ENCODE assay signal across 23 mouse cellular contexts in the genomic region with DNA sequence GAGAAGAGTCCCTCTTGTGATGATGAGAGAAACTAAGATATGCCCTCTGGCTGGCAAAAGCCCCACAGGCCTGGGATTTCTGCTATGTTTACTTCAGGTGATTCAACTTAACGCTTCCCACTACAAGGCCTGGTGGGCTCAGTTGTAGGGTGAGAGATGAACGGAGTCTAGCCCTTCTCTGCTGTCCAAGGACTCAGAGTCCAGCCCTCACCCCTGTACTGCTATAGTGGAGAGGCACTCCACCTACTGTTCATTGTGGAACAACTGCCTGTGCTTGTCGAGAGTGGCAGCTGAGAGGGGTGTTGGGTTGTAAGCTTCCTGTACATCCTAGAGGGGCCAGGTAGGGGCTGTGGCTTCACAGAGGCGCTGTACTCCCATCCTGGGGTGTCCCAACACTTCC. TPM values are rescaled to one million over a fixed set of nuclear protein-coding genes. Genes with fewer than 3 reads are reported as not detected.
DNase-seq lines count a peak whose midpoint lies in the region; ATAC-seq and TF ChIP-seq lines count a peak whose summit lies in the region.
"Had no signal": no experiment of that assay in that cellular context is flagged by ENCODE, and none has a peak within 500 bp of the region (broad histone marks: within the 10 kb centered on the region; RNA-seq: fewer than 3 reads in every experiment).

No protein-coding gene starts in this region.

- TF ChIP-seq POLR2A in kidney, adult 2 months (IDR thresholded peaks at IDR 0.05; ENCODE audit: low read depth, low read length) = no peak
- no peak for TF ChIP-seq POLR2A in bone marrow macrophage, adult 2 months (IDR thresholded peaks at IDR 0.05; ENCODE audit: borderline replicate concordance, low read depth, low read length)
- TF ChIP-seq POLR2A in small intestine, adult 2 months (IDR thresholded peaks at IDR 0.05; ENCODE audit: low read depth, low read length) = no peak

- 47% methylated on average over 4 of the region's 4 CpGs for WGBS in kidney, adult 2 months
- 54% methylated on average over 4 of the region's 4 CpGs for whole genome bisulfite sequencing in kidney, embryonic 14.5 days
- 56% methylated on average over 4 of the region's 4 CpGs for WGBS in small intestine, adult 2 months

- H3K27ac ChIP-seq in kidney, adult 2 months (ENCODE audit: insufficient read depth, low read depth, low read length) = no peak overlapping the region
- H3K27ac ChIP-seq in kidney, embryonic 14.5 days (ENCODE audit: low read depth, low read length) = no peak overlapping the region
- H3K27ac ChIP-seq in bone marrow macrophage, adult 2 months (ENCODE audit: insufficient read depth, low read depth, low read length) = peak overlapping the region; percentile 70
- H3K27ac ChIP-seq in small intestine, adult 2 months (ENCODE audit: insufficient read depth, low read depth, low read length) = no peak overlapping the region
- H3K27ac ChIP-seq: embryonic facial prominence, embryonic 12.5 days; hindbrain, embryonic 15.5 days; limb, embryonic 12.5 days; liver, embryonic 15.5 days; midbrain, embryonic 12.5 days; neural tube, embryonic 12.5 days had no signal

- no peak for DNase-seq in kidney, adult 2 months
- no peak for DNase-seq in heart, adult 9 months (ENCODE audit: low spot score in 2 of 2)
- DNase-seq: adrenal gland, postnatal 25 days; cerebellum, adult 2 months; cerebellum, postnatal 36 days; gastrocnemius, postnatal 36 days; kidney, adult 11 months; right cerebral cortex, adult 18-20 months; thymus, postnatal 4 days had no signal

- H3K9ac ChIP-seq in kidney, embryonic 14.5 days (ENCODE audit: low read depth, low read length) = no peak overlapping the region
- H3K9ac ChIP-seq: embryonic facial prominence, embryonic 12.5 days; heart, embryonic 12.5 days; hindbrain, embryonic 15.5 days; limb, embryonic 12.5 days; liver, embryonic 15.5 days; midbrain, embryonic 12.5 days; neural tube, embryonic 12.5 days had no signal

- no peak overlapping the region for H3K4me3 ChIP-seq in kidney, adult 2 months (ENCODE audit: insufficient read depth, low read depth, low read length)
- H3K4me3 ChIP-seq in kidney, embryonic 14.5 days (ENCODE audit: low read length) = no peak overlapping the region
- peak overlapping the region; percentile 70 for H3K4me3 ChIP-seq in megakaryocyte, embryonic 14.5 days (replicated peaks)
- H3K4me3 ChIP-seq in bone marrow macrophage, adult 2 months (ENCODE audit: insufficient read depth, low read length) = no peak overlapping the region
- H3K4me3 ChIP-seq in small intestine, adult 2 months (ENCODE audit: low read depth, low read length) = no peak overlapping the region
- H3K4me3 ChIP-seq: embryonic facial prominence, embryonic 12.5 days; heart, embryonic 12.5 days; hindbrain, embryonic 15.5 days; limb, embryonic 12.5 days; liver, embryonic 15.5 days; midbrain, embryonic 12.5 days; neural tube, embryonic 12.5 days had no signal

- no peak for ATAC-seq in kidney, embryonic 14.5 days (ENCODE audit: low FRiP score, low TSS enrichment)
- no peak for ATAC-seq in megakaryocyte, adult 5-6 weeks (ENCODE audit: poor library complexity, severe bottlenecking)
- ATAC-seq: forebrain, embryonic 16.5 days had no signal

- H3K4me2 ChIP-seq in kidney, embryonic 14.5 days (replicated peaks; ENCODE audit: low read depth, low read length) = no peak overlapping the region
- H3K4me2 ChIP-seq: embryonic facial prominence, embryonic 12.5 days; heart, embryonic 12.5 days; hindbrain, embryonic 15.5 days; limb, embryonic 12.5 days; liver, embryonic 15.5 days; midbrain, embryonic 12.5 days; neural tube, embryonic 12.5 days had no signal

- TF ChIP-seq CTCF in kidney, adult 2 months (conservative IDR thresholded peaks at IDR 0.05; ENCODE audit: insufficient read depth, insufficient read length, low read depth, low read length) = peak; percentile 44
- no peak for TF ChIP-seq CTCF in bone marrow macrophage, adult 2 months (IDR thresholded peaks at IDR 0.05; ENCODE audit: low read depth, low read length)
- TF ChIP-seq CTCF in small intestine, adult 2 months (IDR thresholded peaks at IDR 0.05; ENCODE audit: extremely low read depth, insufficient read length, insufficient replicate concordance, low read depth, low read length) = peak; percentile 7; the same call in 1 of the 2 replicates

- H3K36me3 ChIP-seq in kidney, adult 2 months (ENCODE audit: control insufficient read depth, insufficient read depth, low read length) = no peaks in the 10 kb centered on the region
- H3K36me3 ChIP-seq in kidney, embryonic 14.5 days (ENCODE audit: control insufficient read depth, insufficient read depth, low read length) = peaks cover 8% of the 10 kb centered on the region
- H3K36me3 ChIP-seq in megakaryocyte, embryonic 14.5 days (replicated peaks; ENCODE audit: low read length) = peaks cover 12% of the 10 kb centered on the region
- no peaks in the 10 kb centered on the region; the same call in 1 of the 2 replicates for H3K36me3 ChIP-seq in small intestine, adult 2 months (ENCODE audit: control insufficient read depth, insufficient read depth, low read length)
- H3K36me3 ChIP-seq: hindbrain, embryonic 15.5 days had no signal

- H3K4me1 ChIP-seq in kidney, adult 2 months (ENCODE audit: control insufficient read depth, insufficient read depth, low read length) = peaks cover 10% of the 10 kb centered on the region; the same call in 1 of the 2 replicates
- H3K4me1 ChIP-seq in kidney, embryonic 14.5 days (ENCODE audit: control insufficient read depth, insufficient read depth, low read length) = no peaks in the 10 kb centered on the region
- H3K4me1 ChIP-seq in megakaryocyte, embryonic 14.5 days = peaks cover 61% of the 10 kb centered on the region
- H3K4me1 ChIP-seq in bone marrow macrophage, adult 2 months (ENCODE audit: control insufficient read depth, insufficient read depth, low read length) = peaks cover 32% of the 10 kb centered on the region
- peaks cover 6% of the 10 kb centered on the region; the same call in 1 of the 2 replicates for H3K4me1 ChIP-seq in small intestine, adult 2 months (ENCODE audit: control insufficient read depth, insufficient read depth, insufficient read length, low read length)

- no peaks in the 10 kb centered on the region for H3K9me3 ChIP-seq in kidney, embryonic 14.5 days (ENCODE audit: control insufficient read depth, low read length)
- H3K9me3 ChIP-seq in megakaryocyte, embryonic 14.5 days = no peaks in the 10 kb centered on the region
- H3K9me3 ChIP-seq: embryonic facial prominence, embryonic 12.5 days; G1E; heart, embryonic 12.5 days; hindbrain, embryonic 15.5 days; limb, embryonic 12.5 days; liver, embryonic 15.5 days; midbrain, embryonic 12.5 days; neural tube, embryonic 12.5 days had no signal

- H3K27me3 ChIP-seq in kidney, adult 2 months (replicated peaks; ENCODE audit: control insufficient read depth, insufficient read depth, low read length) = no peaks in the 10 kb centered on the region
- H3K27me3 ChIP-seq in kidney, embryonic 14.5 days (ENCODE audit: control insufficient read depth, insufficient read depth, low read length) = no peaks in the 10 kb centered on the region
- H3K27me3 ChIP-seq in megakaryocyte, embryonic 14.5 days (replicated peaks) = no peaks in the 10 kb centered on the region
- no peaks in the 10 kb centered on the region for H3K27me3 ChIP-seq in small intestine, adult 2 months (ENCODE audit: control insufficient read depth, insufficient read depth, low read length)
- H3K27me3 ChIP-seq: embryonic facial prominence, embryonic 12.5 days; heart, embryonic 12.5 days; hindbrain, embryonic 15.5 days; limb, embryonic 12.5 days; liver, embryonic 15.5 days; midbrain, embryonic 12.5 days; neural tube, embryonic 12.5 days had no signal

RNA-seq across cellular contexts. Expression of a gene that starts 3.6 kb away (rescaled TPM):
- polyA plus RNA-seq in kidney, adult 2 months (2012; rRNA removed) = 61.0 and 64.2 TPM in 2 replicates
- 22.2 and 26.4 TPM in 2 replicates for polyA plus RNA-seq in kidney, embryonic 14.5 days (2014; fragmentation: Nextera tagmentation; extraction: Ambion mirVana)
- 5.7 and 22.3 TPM in 2 replicates for polyA plus RNA-seq in megakaryocyte, embryonic 14.5 days (2012; ENCODE audit: insufficient read depth, low replicate concordance)
- 32.6 and 45.0 TPM in 2 replicates for total RNA-seq in megakaryocyte, adult 5-6 weeks (2015)
- total RNA-seq in megakaryocyte, adult 5-6 weeks (2017) = 40.7 and 48.4 TPM in 2 replicates
- polyA plus RNA-seq in bone marrow macrophage, adult 2 months (2012; ENCODE audit: insufficient read depth, insufficient read length, missing spikeins) = 29.4 and 33.8 TPM in 2 replicates
- polyA plus RNA-seq in small intestine, adult 2 months (2012; rRNA removed) = 21.8 and 26.7 TPM in 2 replicates

RNA-seq across cellular contexts. Expression of a gene that starts 23.4 kb away (rescaled TPM):
- polyA plus RNA-seq in kidney, adult 2 months (2012; rRNA removed) = 11.1 and 14.5 TPM in 2 replicates
- polyA plus RNA-seq in kidney, embryonic 14.5 days (2014; fragmentation: Nextera tagmentation; extraction: Ambion mirVana) = 177 and 183 TPM in 2 replicates
- polyA plus RNA-seq in megakaryocyte, embryonic 14.5 days (2012; ENCODE audit: insufficient read depth, low replicate concordance) = 2.2 and 29.0 TPM in 2 replicates
- total RNA-seq in megakaryocyte, adult 5-6 weeks (2015) = 58.3 and 58.6 TPM in 2 replicates
- 88.3 and 100 TPM in 2 replicates for total RNA-seq in megakaryocyte, adult 5-6 weeks (2017)
- polyA plus RNA-seq in bone marrow macrophage, adult 2 months (2012; ENCODE audit: insufficient read depth, insufficient read length, missing spikeins) = 44.4 and 47.6 TPM in 2 replicates
- polyA plus RNA-seq in small intestine, adult 2 months (2012; rRNA removed) = 3.3 and 7.2 TPM in 2 replicates

RNA-seq across cellular contexts. Expression of a gene that starts 37.5 kb away (rescaled TPM):
- 8.5 and 10.8 TPM in 2 replicates for polyA plus RNA-seq in kidney, adult 2 months (2012; rRNA removed)
- polyA plus RNA-seq in kidney, embryonic 14.5 days (2014; fragmentation: Nextera tagmentation; extraction: Ambion mirVana) = 9.5 and 9.7 TPM in 2 replicates
- polyA plus RNA-seq in megakaryocyte, embryonic 14.5 days (2012; ENCODE audit: insufficient read depth, low replicate concordance) = 122 and 166 TPM in 2 replicates
- total RNA-seq in megakaryocyte, adult 5-6 weeks (2015) = 11.5 and 11.7 TPM in 2 replicates
- total RNA-seq in megakaryocyte, adult 5-6 weeks (2017) = 4.2 and 5.0 TPM in 2 replicates
- polyA plus RNA-seq in bone marrow macrophage, adult 2 months (2012; ENCODE audit: insufficient read depth, insufficient read length, missing spikeins) = 149 and 167 TPM in 2 replicates
- 6.8 and 9.2 TPM in 2 replicates for polyA plus RNA-seq in small intestine, adult 2 months (2012; rRNA removed)

RNA-seq across cellular contexts. Expression of a gene that starts 44.6 kb away (rescaled TPM):
- polyA plus RNA-seq in kidney, adult 2 months (2012; rRNA removed) = 6.4 and 7.9 TPM in 2 replicates
- polyA plus RNA-seq in kidney, embryonic 14.5 days (2014; fragmentation: Nextera tagmentation; extraction: Ambion mirVana) = 67.9 and 93.7 TPM in 2 replicates
- 2.9 and 13.8 TPM in 2 replicates for polyA plus RNA-seq in megakaryocyte, embryonic 14.5 days (2012; ENCODE audit: insufficient read depth, low replicate concordance)
- 39.3 and 42.0 TPM in 2 replicates for total RNA-seq in megakaryocyte, adult 5-6 weeks (2015)
- total RNA-seq in megakaryocyte, adult 5-6 weeks (2017) = 34.1 and 39.4 TPM in 2 replicates
- 45.8 and 49.4 TPM in 2 replicates for polyA plus RNA-seq in bone marrow macrophage, adult 2 months (2012; ENCODE audit: insufficient read depth, insufficient read length, missing spikeins)
- 0.57 and 0.85 TPM in 2 replicates for polyA plus RNA-seq in small intestine, adult 2 months (2012; rRNA removed)

Comparison
In these comparisons a context has a peak if more than half of its experiments do, and no peak if none do; other contexts are left out.
1. RNA of a gene that starts 37.5 kb away (polyA plus RNA-seq): 149 to 167 TPM in bone marrow macrophage, adult 2 months and 122 to 166 TPM in megakaryocyte, embryonic 14.5 days; 8.5 to 10.8 TPM in kidney, adult 2 months, 9.5 to 9.7 TPM in kidney, embryonic 14.5 days and 6.8 to 9.2 TPM in small intestine, adult 2 months; every median in the first group is over 10 times any median in the second.